Mouse (Mus musculus) limb, embryonic 12.5 days (tissue): ENCODE data around the gene Timm8a2. TPM values are rescaled to one million over a fixed set of nuclear protein-coding genes. Genes with fewer than 3 reads are reported as not detected.

Source experiments
- ATAC-seq: fragments of 200-750 bp; cut with Nextera tagmentation; 2 replicates; pipeline ENCODE4 v1.8.0; 2017; ENCODE audit warnings: low read depth, moderate TSS enrichment; ENCODE audit not compliant: insufficient number of reproducible peaks, insufficient read depth, low FRiP score, low TSS enrichment
- H3K27ac ChIP-seq: fragments of 300-500 bp; sonication (generic); 2 replicates; pipeline ENCODE4 v1.5.1; 2016; ENCODE audit warnings: mild to moderate bottlenecking, moderate library complexity
- H3K27me3 ChIP-seq: fragments of 300-500 bp; sonication (generic); 2 replicates; pipeline ENCODE4 v1.6.1; 2016; ENCODE audit warnings: mild to moderate bottlenecking, moderate library complexity
- H3K36me3 ChIP-seq: fragments of 300-500 bp; sonication (generic); 2 replicates; pipeline ENCODE4 v1.6.1; 2016; ENCODE audit warnings: mild to moderate bottlenecking, moderate library complexity
- H3K4me1 ChIP-seq: fragments of 300-500 bp; sonication (generic); replicated peaks from 2 replicates; pipeline ENCODE4 v1.6.1; 2016
- H3K4me2 ChIP-seq: fragments of 300-500 bp; sonication (generic); 2 replicates; pipeline ENCODE4 v1.6.1; 2016; ENCODE audit warnings: mild to moderate bottlenecking, moderate library complexity
- H3K4me3 ChIP-seq: fragments of 300-500 bp; sonication (generic); replicated peaks from 2 replicates; pipeline ENCODE4 v1.5.1; 2016; ENCODE audit warnings: mild to moderate bottlenecking
- H3K9ac ChIP-seq: fragments of 300-500 bp; sonication (generic); replicated peaks from 2 replicates; pipeline ENCODE4 v1.6.1; 2016; ENCODE audit warnings: mild to moderate bottlenecking, moderate library complexity
- H3K9me3 ChIP-seq: fragments of 300-500 bp; sonication (generic); 2 replicates; pipeline ENCODE4 v1.6.1; 2016; ENCODE audit warnings: mild to moderate bottlenecking, moderate library complexity
- WGBS: fragments of 180-500 bp; shearing (Covaris S2); methylation state at CpG from one replicate; pipeline ENCODE4 v1.1.7; 2016; 5-methylcytosine and 5-hydroxymethylcytosine counted together
- polyA plus RNA-seq: library from polyadenylated mRNA; unstranded; fragments of >200 nt; fragmentation: Nextera tagmentation; extraction: Ambion mirVana; gene quantifications from 2 replicates; pipeline ENCODE4 v1.2.1, GENCODE M21; 2016

Timm8a2 gene
- polyA plus RNA-seq, 1 experiment from 2014 or later: not detected

GRCm38 (mm10) chr14:122032045-122032444 lies 2.4 kb upstream of the Timm8a2 start:
- Histone ChIP-seq H3K4me2 (no peak overlapping the region), H3K4me1 (no peaks in the 10 kb centered on the region), H3K4me3 (no peak overlapping the region), H3K9me3 (peaks cover 4% of the 10 kb centered on the region; the same call in 1 of the 2 replicates), H3K9ac (no peak overlapping the region), H3K27me3 (no peaks in the 10 kb centered on the region), H3K36me3 (no peaks in the 10 kb centered on the region), H3K27ac (no peak overlapping the region)
- WGBS: 87% methylated on average over 2 of the region's 2 CpGs
- no peak for ATAC-seq

DNA sequence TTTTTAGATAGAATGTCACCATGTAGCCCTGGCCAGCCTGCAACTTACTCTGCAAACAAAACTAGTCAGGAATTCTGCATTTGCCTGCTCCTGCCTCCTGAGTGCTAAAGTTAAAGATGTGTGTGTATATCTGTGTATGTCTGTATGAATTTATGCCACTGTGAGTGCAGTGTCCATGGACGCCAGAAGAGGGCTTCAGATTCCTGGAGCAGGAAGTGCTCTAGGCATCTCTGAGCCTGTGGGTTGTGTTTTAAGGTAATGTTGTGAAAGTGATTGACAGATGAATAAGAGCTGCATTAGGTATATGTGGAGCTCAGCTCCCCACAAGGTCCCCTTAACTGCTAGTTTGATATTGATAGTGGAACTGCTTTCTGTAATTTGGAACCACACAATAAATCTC lies 707 bp downstream of the Timm8a2 start:
- no peaks in the 10 kb centered on the region for H3K36me3 ChIP-seq
- H3K27me3 ChIP-seq: no peaks in the 10 kb centered on the region
- H3K4me1 ChIP-seq: no peaks in the 10 kb centered on the region
- no peak overlapping the region for H3K4me3 ChIP-seq
- H3K9me3 ChIP-seq: peaks cover 4% of the 10 kb centered on the region; the same call in 1 of the 2 replicates
- ATAC-seq: no peak
- H3K4me2 ChIP-seq: no peak overlapping the region
- H3K27ac ChIP-seq: no peak overlapping the region
- WGBS: 89% methylated on average over 1 of the region's 1 CpGs
- no peak overlapping the region for H3K9ac ChIP-seq

GRCm38 (mm10) chr14:122035860-122036259 lies 1.4 kb downstream of the Timm8a2 start:
- H3K36me3 ChIP-seq: no peaks in the 10 kb centered on the region
- H3K4me3 ChIP-seq: no peak overlapping the region
- H3K27ac ChIP-seq: no peak overlapping the region
- H3K9ac ChIP-seq: no peak overlapping the region
- H3K4me2 ChIP-seq: no peak overlapping the region
- no peak for ATAC-seq
- no peaks in the 10 kb centered on the region for H3K4me1 ChIP-seq
- WGBS: 87% methylated on average over 2 of the region's 2 CpGs
- H3K27me3 ChIP-seq: no peaks in the 10 kb centered on the region
- H3K9me3 ChIP-seq: peaks cover 4% of the 10 kb centered on the region; the same call in 1 of the 2 replicates

DNA sequence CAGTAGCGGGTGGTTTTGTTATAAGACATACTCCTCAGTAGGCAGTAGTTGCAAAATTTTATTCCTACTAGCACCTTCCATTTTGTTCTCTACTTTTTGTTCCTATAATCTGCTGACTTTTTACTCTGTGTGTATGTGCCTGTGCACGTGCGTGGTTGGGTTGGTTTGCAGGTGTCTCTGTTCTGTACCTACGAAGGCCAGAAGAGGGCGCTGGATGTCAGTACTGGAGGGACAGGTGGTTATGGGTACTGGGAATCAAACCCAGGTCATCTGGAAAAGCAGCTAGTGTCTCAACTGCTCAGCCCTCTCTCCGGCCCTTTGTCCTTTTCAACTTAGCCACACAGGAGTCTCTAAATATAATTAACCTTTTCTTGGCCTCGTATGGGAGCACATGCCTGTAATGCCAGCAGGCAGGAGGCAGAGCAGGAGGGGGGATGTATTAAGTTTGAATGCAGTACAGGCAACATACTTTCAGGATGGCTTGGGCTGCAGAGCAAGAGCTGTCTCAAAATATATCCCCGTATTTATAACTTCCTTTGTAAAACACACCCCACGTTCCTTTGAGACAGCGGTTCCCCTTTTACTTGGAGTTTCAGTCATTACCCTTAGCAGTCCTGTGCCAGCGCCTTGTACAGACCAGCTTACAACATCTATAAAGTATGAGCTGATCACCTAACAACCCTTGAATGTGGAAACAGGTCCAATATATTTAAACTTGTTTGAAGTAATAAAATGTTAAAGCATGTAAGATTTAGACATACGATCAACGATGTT lies 4.6 kb downstream of the Timm8a2 start:
- Histone ChIP-seq H3K9ac (no peak overlapping the region), H3K4me3 (no peak overlapping the region), H3K9me3 (peaks cover 4% of the 10 kb centered on the region; the same call in 1 of the 2 replicates), H3K27me3 (no peaks in the 10 kb centered on the region), H3K4me2 (no peak overlapping the region), H3K27ac (no peak overlapping the region), H3K4me1 (0 out of 2 replicates have a peak, but pooled peaks cover 3% of the 10 kb centered on the region), H3K36me3 (no peaks in the 10 kb centered on the region)
- ATAC-seq: no peak
- WGBS: 79% methylated on average over 13 of the region's 13 CpGs

DNA sequence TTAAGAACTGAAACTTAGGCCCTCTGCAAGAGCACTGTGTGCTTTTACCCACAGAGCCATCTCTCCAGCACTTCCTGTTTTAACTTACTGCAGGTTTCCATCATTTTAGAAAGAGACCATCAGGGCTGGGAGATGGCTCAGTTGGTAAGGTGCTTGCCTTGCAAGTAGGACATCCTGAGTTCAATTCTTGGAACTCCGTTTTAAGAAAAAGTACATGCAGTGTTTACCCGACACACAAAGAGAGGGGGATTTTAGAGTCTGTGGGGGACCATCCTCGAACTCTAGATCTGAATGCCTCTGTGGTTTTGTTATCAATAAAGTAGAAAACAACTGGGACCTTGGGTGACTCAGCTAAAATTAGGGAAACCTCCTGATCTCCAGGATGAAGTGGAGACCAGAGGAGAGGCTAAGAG lies 6.9 kb downstream of the Timm8a2 start:
- no peak overlapping the region for H3K27ac ChIP-seq
- no peak overlapping the region for H3K4me2 ChIP-seq
- 0 out of 2 replicates have a peak, but pooled peaks cover 3% of the 10 kb centered on the region for H3K4me1 ChIP-seq
- H3K27me3 ChIP-seq: no peaks in the 10 kb centered on the region
- no peak overlapping the region for H3K9ac ChIP-seq
- H3K36me3 ChIP-seq: no peaks in the 10 kb centered on the region
- no peak overlapping the region for H3K4me3 ChIP-seq
- no peak for ATAC-seq
- no peaks in the 10 kb centered on the region for H3K9me3 ChIP-seq
- 95% methylated on average over 3 of the region's 3 CpGs for WGBS

- H3K36me3 ChIP-seq: no peaks in the 10 kb centered on the region
- H3K9me3 ChIP-seq: no peaks in the 10 kb centered on the region
- H3K4me2 ChIP-seq: no peak overlapping the region
- no peak overlapping the region for H3K9ac ChIP-seq
- WGBS: 79% methylated on average over 8 of the region's 8 CpGs
- H3K4me3 ChIP-seq: no peak overlapping the region
- H3K4me1 ChIP-seq: 0 out of 2 replicates have a peak, but pooled peaks cover 3% of the 10 kb centered on the region
- H3K27me3 ChIP-seq: no peaks in the 10 kb centered on the region
- H3K27ac ChIP-seq: no peak overlapping the region
- ATAC-seq: no peak
Measured at GRCm38 (mm10) chr14:122042142-122042694, 7.7 kb downstream of the Timm8a2 start.

GRCm38 (mm10) chr14:122047784-122048183 lies 13.3 kb downstream of the Timm8a2 start:
- no peak overlapping the region for H3K4me2 ChIP-seq
- H3K9me3 ChIP-seq: no peaks in the 10 kb centered on the region
- H3K9ac ChIP-seq: no peak overlapping the region
- ATAC-seq: no peak
- H3K36me3 ChIP-seq: no peaks in the 10 kb centered on the region
- H3K4me1 ChIP-seq: no peaks in the 10 kb centered on the region
- no peak overlapping the region for H3K27ac ChIP-seq
- no peaks in the 10 kb centered on the region for H3K27me3 ChIP-seq
- 91% methylated on average over 8 of the region's 8 CpGs for WGBS
- H3K4me3 ChIP-seq: no peak overlapping the region

GRCm38 (mm10) chr14:122048816-122049215 lies 14.3 kb downstream of the Timm8a2 start:
- Histone ChIP-seq H3K9me3 (no peaks in the 10 kb centered on the region), H3K4me2 (no peak overlapping the region), H3K27ac (no peak overlapping the region), H3K4me3 (no peak overlapping the region), H3K36me3 (no peaks in the 10 kb centered on the region), H3K9ac (no peak overlapping the region), H3K4me1 (no peaks in the 10 kb centered on the region), H3K27me3 (no peaks in the 10 kb centered on the region)
- no peak for ATAC-seq
- 84% methylated on average over 9 of the region's 9 CpGs for WGBS

- Histone ChIP-seq H3K9ac (no peak overlapping the region), H3K36me3 (no peaks in the 10 kb centered on the region), H3K27ac (no peak overlapping the region), H3K4me3 (no peak overlapping the region), H3K27me3 (no peaks in the 10 kb centered on the region), H3K9me3 (no peaks in the 10 kb centered on the region), H3K4me2 (no peak overlapping the region), H3K4me1 (no peaks in the 10 kb centered on the region)
- 84% methylated on average over 9 of the region's 9 CpGs for WGBS
- no peak for ATAC-seq
Measured at GRCm38 (mm10) chr14:122052896-122053635, 18.6 kb downstream of the Timm8a2 start.

DNA sequence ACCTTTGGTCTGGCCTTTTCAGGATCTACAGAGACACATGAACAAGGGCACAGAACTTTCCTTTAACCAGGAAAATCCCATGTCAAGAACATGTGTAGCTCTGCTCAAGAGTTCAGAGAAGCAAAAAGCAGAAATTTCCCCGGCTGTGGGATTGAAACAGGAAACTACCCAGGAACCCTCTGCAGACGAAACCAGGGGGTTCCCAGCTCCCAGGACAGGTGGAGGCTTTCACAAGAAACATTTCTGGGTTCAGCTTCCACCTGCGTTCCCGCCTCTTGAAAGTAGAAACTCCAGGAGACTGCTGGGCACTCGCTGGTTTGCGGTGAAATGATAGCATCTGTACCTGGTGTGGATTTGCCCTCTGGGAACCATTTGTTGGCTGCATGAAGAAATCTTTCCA lies 22.4 kb downstream of the Timm8a2 start:
- Histone ChIP-seq H3K4me3 (no peak overlapping the region), H3K4me2 (no peak overlapping the region), H3K9ac (no peak overlapping the region), H3K36me3 (no peaks in the 10 kb centered on the region), H3K27me3 (no peaks in the 10 kb centered on the region), H3K9me3 (no peaks in the 10 kb centered on the region), H3K4me1 (no peaks in the 10 kb centered on the region), H3K27ac (no peak overlapping the region)
- 79% methylated on average over 6 of the region's 6 CpGs for WGBS
- ATAC-seq: no peak

GRCm38 (mm10) chr14:122057941-122058346 lies 23.5 kb downstream of the Timm8a2 start:
- no peak overlapping the region for H3K4me3 ChIP-seq
- 29% methylated on average over 2 of the region's 2 CpGs for WGBS
- no peaks in the 10 kb centered on the region for H3K36me3 ChIP-seq
- H3K9ac ChIP-seq: no peak overlapping the region
- no peak overlapping the region for H3K4me2 ChIP-seq
- no peak overlapping the region for H3K27ac ChIP-seq
- no peaks in the 10 kb centered on the region for H3K4me1 ChIP-seq
- H3K9me3 ChIP-seq: no peaks in the 10 kb centered on the region
- no peak for ATAC-seq
- H3K27me3 ChIP-seq: no peaks in the 10 kb centered on the region
